Mouse (Mus musculus): ENCODE measurements at regions not wholly inside any gene's neighbourhood (a gene's known extent, or its start where the extent isn't known, plus 50 kb on each side); places are given as distances from the start of the nearest gene placed in this dataset.
A peak's percentile ranks its signal among the peaks of the same experiment; 100 is the strongest.

- no peak for DNase-seq
- intact Hi-C loops (cut with DNase I), result no loop called here
These were observed 304.9 kb downstream of the Cog6 start for GRCm38 (mm10) chr3:52712151-52712550.

- no peak for DNase-seq
- intact Hi-C loops (cut with DNase I), result no loop called here
These were observed 305.9 kb downstream of the Cog6 start for GRCm38 (mm10) chr3:52711133-52711532.

- intact Hi-C loops (cut with DNase I), result no loop called here
These were observed 308.3 kb downstream of the Cog6 start for GRCm38 (mm10) chr3:52708746-52709145.

GRCm38 (mm10) chr3:52708301-52708700 lies 308.7 kb downstream of the Cog6 start:
- intact Hi-C loops (cut with DNase I), result no loop called here

More at GRCm38 (mm10) chr3:52708746-52709145, 308.3 kb downstream of the Cog6 start:
- DNase-seq, result no peak

GRCm38 (mm10) chr3:52706626-52707025 lies 310.4 kb downstream of the Cog6 start:
- no peak for DNase-seq
- intact Hi-C loops (cut with DNase I), result no loop called here

More at GRCm38 (mm10) chr3:52708301-52708700, 308.7 kb downstream of the Cog6 start:
- DNase-seq, result no peak

GRCm38 (mm10) chr3:52703751-52704150 lies 313.3 kb downstream of the Cog6 start:
- intact Hi-C loops (cut with DNase I), result no loop called here
- no peak for DNase-seq

GRCm38 (mm10) chr3:52702962-52703361 lies 314.1 kb downstream of the Cog6 start:
- intact Hi-C loops (cut with DNase I), result no loop called here

GRCm38 (mm10) chr3:52701601-52702000 lies 315.4 kb downstream of the Cog6 start:
- intact Hi-C loops (cut with DNase I), result no loop called here
- no peak for DNase-seq

More at GRCm38 (mm10) chr3:52702962-52703361, 314.1 kb downstream of the Cog6 start:
- DNase-seq, result no peak

GRCm38 (mm10) chr3:52693813-52694212 lies 323.2 kb downstream of the Cog6 start:
- intact Hi-C loops (cut with DNase I), result no loop called here
- no peak for DNase-seq

- intact Hi-C loops (cut with DNase I), result no loop called here
- no peak for DNase-seq
These were observed 331.4 kb downstream of the Cog6 start for GRCm38 (mm10) chr3:52685434-52686181.

- intact Hi-C loops (cut with DNase I), result no loop called here
- DNase-seq, result no peak
These were observed 336.1 kb downstream of the Cog6 start for GRCm38 (mm10) chr3:52680824-52681388.

- peak; percentile 13 for DNase-seq
- intact Hi-C loops (cut with DNase I), result no loop called here
These were observed 340.0 kb downstream of the Cog6 start for GRCm38 (mm10) chr3:52676886-52677670.

- no peak for DNase-seq
- intact Hi-C loops (cut with DNase I), result no loop called here
These were observed 346.4 kb downstream of the Cog6 start for GRCm38 (mm10) chr3:52670628-52671028.

GRCm38 (mm10) chr3:52663161-52663602 lies 353.9 kb downstream of the Cog6 start:
- no peak for DNase-seq
- intact Hi-C loops (cut with DNase I), result no loop called here

GRCm38 (mm10) chr3:52662164-52662908 lies 354.7 kb downstream of the Cog6 start:
- peak; percentile 32 for DNase-seq

GRCm38 (mm10) chr3:52653006-52653405 lies 364.0 kb downstream of the Cog6 start:
- DNase-seq, result no peak
- intact Hi-C loops (cut with DNase I), result no loop called here

More at GRCm38 (mm10) chr3:52662164-52662908, 354.7 kb downstream of the Cog6 start:
- intact Hi-C loops (cut with DNase I), result no loop called here

GRCm38 (mm10) chr3:52652476-52652870 lies 364.6 kb downstream of the Cog6 start:
- intact Hi-C loops (cut with DNase I), result no loop called here
- DNase-seq, result no peak

GRCm38 (mm10) chr3:52651862-52652475 lies 365.1 kb downstream of the Cog6 start:
- intact Hi-C loops (cut with DNase I), result no loop called here
- no peak for DNase-seq

GRCm38 (mm10) chr3:52650071-52650470 lies 367.0 kb downstream of the Cog6 start:
- DNase-seq, result no peak
- intact Hi-C loops (cut with DNase I), result no loop called here

- intact Hi-C loops (cut with DNase I), result no loop called here
These were observed 368.1 kb downstream of the Cog6 start for GRCm38 (mm10) chr3:52648836-52649500.

More at GRCm38 (mm10) chr3:52648836-52649500, 368.1 kb downstream of the Cog6 start:
- DNase-seq, result no peak

All from left cerebral cortex, postnatal 4 days (tissue).